Mouse (Mus musculus) urinary bladder, postnatal 36 days (tissue): ENCODE results near the gene Slc12a3.

Experiments used
- DNase-seq, 2 experiments: peaks; one replicate each; pipeline ENCODE4 v3.0.0; 2022; ENCODE audit warnings: low spot score in 2 of 2, mixed read lengths in 1 of 2

The Slc12a3 gene

GRCm38 (mm10) chr8:94330733-94331132, 1.7 kb downstream of the Slc12a3 start:
- no peak for DNase-seq

GRCm38 (mm10) chr8:94333345-94333744, 4.3 kb downstream of the Slc12a3 start:
- no peak for DNase-seq

- no peak for DNase-seq
These were observed 8.6 kb downstream of the Slc12a3 start for GRCm38 (mm10) chr8:94337559-94337958.

DNA sequence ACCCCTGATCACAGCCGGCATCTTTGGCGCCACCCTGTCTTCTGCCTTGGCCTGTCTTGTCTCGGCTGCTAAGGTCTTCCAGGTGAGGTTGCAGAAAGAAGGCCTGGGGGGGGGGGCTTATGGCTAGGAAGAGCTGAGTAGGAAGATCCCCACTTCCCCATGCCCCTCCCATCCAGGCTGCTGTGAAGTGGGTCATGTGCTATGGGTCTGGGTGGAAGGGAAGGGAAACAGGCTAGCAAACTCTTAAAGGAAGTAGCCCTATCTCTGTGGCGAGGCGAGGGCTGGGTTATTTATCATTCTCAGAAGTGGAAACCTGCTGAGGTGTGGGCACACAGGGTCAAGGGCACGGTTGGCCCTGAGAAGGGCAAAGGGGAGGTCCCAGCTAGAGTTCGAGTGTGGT, 11.8 kb downstream of the Slc12a3 start:
- no peak for DNase-seq

- no peak for DNase-seq
These were observed 13.7 kb downstream of the Slc12a3 start for GRCm38 (mm10) chr8:94342691-94343090.

- peak; percentile 73 to 81 for DNase-seq
These were observed 14.3 kb downstream of the Slc12a3 start for GRCm38 (mm10) chr8:94343290-94343689.

- DNase-seq: no peak
These were observed 14.8 kb downstream of the Slc12a3 start for GRCm38 (mm10) chr8:94343778-94344320.

DNA sequence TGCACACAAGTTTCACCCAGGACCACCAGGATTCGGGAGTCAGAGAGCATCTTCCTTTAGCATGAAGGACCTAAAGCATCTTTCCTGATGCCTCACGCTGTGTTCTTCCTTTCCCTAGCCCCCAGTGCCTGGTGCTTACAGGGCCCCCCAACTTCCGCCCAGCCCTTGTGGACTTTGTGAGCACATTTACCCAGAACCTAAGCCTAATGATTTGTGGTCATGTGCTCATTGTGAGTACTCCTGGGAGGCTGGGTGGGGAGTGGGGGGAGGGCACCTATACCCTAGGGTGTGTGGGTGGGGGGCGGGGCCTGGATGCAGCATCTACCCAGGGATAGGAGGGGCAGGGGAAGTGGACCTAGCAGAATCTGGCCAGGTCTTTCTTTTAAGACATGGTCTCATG, 16.7 kb downstream of the Slc12a3 start:
- DNase-seq: no peak

- no peak for DNase-seq
These were observed 17.3 kb downstream of the Slc12a3 start for GRCm38 (mm10) chr8:94346264-94346663.

DNA sequence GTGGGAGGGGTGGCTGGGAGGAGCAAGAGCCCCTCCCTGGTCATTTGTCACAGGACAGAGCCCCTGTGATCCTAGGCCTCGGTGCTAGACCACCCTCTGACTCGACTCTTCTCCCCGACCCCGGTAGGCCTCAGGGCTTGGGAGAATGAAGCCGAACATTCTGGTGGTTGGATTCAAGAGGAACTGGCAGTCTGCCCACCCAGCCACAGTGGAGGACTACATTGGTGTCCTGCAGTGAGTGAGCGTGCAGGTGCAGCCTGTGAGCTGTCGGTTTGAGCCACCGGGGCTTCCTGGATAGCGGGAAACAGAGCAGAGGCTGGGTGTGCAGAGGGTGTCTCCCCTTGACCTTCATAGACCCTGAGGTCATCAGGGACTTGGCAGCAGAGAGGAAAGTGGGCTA, 19.4 kb downstream of the Slc12a3 start:
- no peak for DNase-seq

DNA sequence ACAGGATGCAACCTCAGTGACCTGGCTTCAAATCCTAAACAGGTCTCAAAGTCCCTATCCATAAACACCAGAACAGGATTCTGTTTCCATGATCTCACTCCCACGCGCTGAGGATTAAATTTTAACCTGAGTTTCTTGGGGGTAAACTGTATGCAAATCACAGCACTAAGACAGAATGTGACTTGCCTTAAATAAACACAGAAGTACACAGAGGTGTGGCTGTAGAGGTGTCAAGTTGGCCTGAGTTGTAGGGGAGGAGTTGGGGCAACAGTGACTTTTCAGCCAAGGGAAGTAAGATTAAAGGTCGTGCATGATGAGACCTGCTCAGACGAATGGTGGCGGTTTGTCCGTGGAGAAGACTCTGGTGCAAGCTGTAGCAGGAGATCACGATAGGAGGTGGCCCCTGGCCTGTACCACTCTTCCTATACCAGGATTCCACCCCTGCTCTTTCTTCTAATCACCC, 25.1 kb downstream of the Slc12a3 start:
- DNase-seq: peak; percentile 49 to 63

DNA sequence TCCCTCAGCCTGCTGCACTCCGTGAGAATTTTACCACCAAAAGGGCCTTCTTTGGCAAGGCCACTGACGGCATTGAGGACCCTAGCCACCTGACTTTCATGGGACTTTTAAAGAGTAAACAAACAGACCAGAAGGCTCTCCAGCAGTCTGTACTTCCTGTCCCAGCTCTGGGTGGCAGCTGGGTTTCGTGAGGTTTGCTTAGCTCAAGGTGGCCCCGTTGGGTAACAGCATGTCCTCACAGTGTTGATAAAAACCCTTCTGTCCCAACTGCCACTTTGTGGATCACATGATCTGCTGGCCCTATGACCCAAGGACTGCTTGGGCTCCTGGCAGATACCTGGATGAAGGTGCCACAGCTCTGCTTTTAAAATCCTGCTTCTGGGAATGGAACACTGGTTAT, 25.6 kb downstream of the Slc12a3 start:
- peak in 1 of 2 experiments; percentile 44 for DNase-seq

- no peak for DNase-seq
These were observed 28.2 kb downstream of the Slc12a3 start for GRCm38 (mm10) chr8:94357220-94357619.

GRCm38 (mm10) chr8:94358541-94358940, 29.5 kb downstream of the Slc12a3 start:
- peak; percentile 83 to 90 for DNase-seq

- no peak for DNase-seq
These were observed 32.9 kb downstream of the Slc12a3 start for GRCm38 (mm10) chr8:94361774-94362431.

GRCm38 (mm10) chr8:94362607-94363239, 33.7 kb downstream of the Slc12a3 start:
- no peak for DNase-seq

DNA sequence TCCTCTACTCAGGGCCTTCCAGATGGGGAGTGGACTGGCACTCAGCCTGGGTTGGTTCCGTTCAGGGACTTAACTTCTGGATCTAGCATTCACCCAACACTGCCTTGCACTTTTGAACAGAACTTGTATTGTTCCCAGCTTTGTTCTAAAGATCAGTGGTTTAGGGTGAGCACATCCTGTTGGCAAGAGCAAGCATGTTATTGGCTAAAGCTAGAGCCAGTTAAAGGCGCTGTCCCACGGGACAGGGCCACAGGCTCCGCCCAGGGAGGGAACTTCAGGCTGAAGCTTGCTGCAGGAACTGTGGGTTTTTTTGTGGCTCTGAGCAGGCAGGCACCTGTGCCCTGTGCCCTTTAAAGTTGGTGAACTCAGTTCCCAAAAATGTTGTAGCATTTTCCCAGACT, 34.3 kb downstream of the Slc12a3 start:
- peak; percentile 67 to 85 for DNase-seq

DNA sequence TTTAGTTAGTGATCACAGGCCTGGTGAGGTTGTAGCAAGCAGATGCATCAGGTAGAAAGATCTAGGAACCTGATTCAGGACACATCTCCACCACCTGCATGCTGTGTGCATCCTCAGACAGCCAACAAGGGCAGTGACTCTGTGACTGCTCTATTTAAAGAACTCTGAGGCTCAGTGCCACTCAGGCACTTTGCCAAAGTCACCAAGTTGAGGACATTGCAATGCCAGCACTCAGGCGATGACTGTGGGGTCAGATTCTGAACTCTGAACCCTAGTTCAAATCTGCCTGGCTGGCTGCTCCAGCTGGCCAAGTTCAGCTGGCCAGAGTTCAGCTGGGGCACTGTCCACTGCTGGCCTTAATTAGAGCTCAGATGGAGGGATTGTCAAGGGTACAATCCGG, 34.9 kb downstream of the Slc12a3 start:
- DNase-seq: peak in 1 of 2 experiments; percentile 64

GRCm38 (mm10) chr8:94364686-94365312, 35.8 kb downstream of the Slc12a3 start:
- no peak for DNase-seq

- DNase-seq: no peak
These were observed 36.5 kb downstream of the Slc12a3 start for GRCm38 (mm10) chr8:94365410-94365981.

- DNase-seq: no peak
These were observed 41.8 kb downstream of the Slc12a3 start for GRCm38 (mm10) chr8:94370839-94371238.

- no peak for DNase-seq
These were observed 44.1 kb downstream of the Slc12a3 start for GRCm38 (mm10) chr8:94372955-94373599.
